Mouse (Mus musculus) retina, postnatal 1 day (tissue): ENCODE data around the gene Kalrn.

Experiments used
- DNase-seq: peaks from one replicate; pipeline ENCODE4 v3.0.0-alpha.2; 2012

Gene Kalrn

GRCm38 (mm10) chr16:34063313-34063712 lies 510.0 kb downstream of the Kalrn start:
- DNase-seq = no peak

GRCm38 (mm10) chr16:34061661-34062060 lies 511.7 kb downstream of the Kalrn start:
- no peak for DNase-seq

- DNase-seq = no peak
Observed at GRCm38 (mm10) chr16:34058611-34059010, 514.7 kb downstream of the Kalrn start.

- DNase-seq = no peak
Observed at GRCm38 (mm10) chr16:34057464-34057863, 515.9 kb downstream of the Kalrn start.

- DNase-seq = no peak
Observed at GRCm38 (mm10) chr16:34056418-34057111, 516.8 kb downstream of the Kalrn start.

DNA sequence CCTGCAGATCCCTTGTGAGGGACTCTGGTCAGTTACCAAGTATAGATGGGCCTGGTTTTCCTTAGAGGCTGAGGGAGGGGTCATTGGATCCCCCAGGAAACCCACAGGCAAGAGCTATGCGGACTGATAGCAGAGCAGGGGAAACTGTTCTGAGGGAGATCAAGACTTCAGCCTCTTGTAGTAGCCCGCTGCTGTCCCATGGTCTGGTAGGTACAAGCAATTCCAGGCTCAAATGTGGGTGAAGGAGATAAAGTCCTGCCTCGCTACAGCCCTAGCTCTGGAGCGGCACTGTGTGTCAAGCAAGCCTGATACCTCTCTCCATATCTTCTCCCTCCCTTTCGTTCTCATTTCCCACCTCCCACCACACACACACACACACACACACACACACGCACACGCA lies 523.2 kb downstream of the Kalrn start:
- DNase-seq = no peak

DNA sequence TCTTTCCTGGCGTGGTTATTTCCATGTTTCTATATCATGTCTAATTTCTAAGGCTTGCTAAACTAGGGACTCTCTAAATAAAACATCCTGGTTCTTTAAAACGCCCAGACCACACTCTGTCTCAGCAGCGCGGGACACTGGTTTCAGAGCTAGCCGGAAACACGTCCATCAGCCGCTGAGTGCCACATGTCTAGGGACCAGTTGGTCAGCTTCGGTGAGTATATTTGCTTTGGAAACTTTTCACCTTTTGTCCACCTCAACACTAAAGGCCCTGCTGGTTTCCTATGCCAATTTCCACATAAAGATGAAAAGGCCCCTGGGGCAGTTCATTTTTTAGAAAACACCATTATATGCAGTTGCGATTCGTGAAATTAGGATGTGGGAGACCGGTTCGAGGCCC lies 524.0 kb downstream of the Kalrn start:
- DNase-seq = no peak

- DNase-seq = no peak
Observed at GRCm38 (mm10) chr16:34048232-34048631, 525.1 kb downstream of the Kalrn start.

GRCm38 (mm10) chr16:34047543-34047942 lies 525.8 kb downstream of the Kalrn start:
- DNase-seq = no peak

DNA sequence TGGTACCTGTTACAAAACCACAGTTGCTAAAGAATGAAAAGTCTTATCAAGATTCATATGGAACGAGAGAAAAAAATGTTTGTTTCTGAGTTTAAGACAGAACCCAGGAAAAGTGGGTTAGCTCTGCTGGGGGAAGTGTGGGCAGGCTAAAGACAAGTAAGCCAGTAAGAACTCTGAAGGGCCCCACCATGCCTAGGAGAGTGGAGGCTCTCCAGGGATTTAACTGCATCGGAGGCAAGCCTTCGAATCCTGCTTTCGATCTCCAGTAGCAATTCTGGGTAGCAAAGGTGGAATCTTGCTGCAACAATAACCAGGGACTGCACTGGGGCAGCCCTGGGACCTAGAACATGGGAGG lies 526.3 kb downstream of the Kalrn start:
- DNase-seq = no peak

DNA sequence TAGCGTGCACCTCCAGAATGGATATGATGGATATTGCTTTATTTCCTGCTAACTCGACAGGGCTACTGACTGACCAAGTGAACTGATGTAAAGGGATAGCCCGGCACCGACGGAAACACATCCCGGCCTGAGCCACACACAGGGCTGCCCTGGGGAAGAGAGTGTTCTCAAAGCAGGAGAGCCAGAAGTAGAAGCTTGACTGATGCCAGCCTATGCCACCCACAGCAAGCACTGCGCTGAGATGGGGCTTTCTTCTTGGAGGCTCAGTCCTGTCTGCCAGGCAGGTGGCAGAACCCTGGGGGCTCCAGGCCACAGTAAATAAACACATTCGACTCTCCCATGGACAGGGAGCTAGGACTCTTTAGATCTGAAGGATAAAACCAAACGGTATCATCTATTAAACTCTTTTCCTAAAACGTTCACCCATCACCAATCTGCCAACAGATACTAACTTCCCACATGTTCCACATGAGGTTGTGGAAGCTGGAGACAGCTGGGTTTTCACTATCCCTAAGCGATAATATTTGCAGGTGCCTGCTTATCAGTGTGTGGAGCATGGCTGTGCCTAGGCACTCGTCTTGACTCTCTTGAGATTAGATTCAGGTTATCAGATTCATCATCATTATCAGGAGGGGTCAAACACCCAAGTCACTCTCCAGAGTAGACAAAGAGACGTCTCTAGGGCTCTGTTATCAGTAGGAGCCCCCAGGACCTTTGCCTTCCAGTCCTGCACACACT lies 526.9 kb downstream of the Kalrn start:
- no peak for DNase-seq

DNA sequence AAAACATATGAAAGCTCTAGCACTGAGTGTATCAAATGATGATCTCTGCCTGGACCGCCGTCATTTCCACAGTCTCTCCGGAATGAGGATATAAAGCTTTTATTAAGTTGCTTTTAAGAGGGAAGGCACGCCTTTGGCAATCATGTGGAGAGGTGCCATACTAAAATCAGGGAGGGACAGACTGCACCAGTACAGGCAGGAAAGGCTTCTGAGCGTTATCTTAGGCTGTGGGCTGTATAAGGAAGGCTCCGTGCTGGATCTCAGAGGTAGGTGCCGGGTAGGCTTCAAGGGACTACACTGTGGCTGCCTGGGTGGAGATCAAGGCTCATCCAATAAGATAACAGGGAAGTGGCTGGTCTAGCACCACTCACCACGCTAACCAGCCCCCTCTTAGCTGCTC lies 528.8 kb downstream of the Kalrn start:
- no peak for DNase-seq

DNA sequence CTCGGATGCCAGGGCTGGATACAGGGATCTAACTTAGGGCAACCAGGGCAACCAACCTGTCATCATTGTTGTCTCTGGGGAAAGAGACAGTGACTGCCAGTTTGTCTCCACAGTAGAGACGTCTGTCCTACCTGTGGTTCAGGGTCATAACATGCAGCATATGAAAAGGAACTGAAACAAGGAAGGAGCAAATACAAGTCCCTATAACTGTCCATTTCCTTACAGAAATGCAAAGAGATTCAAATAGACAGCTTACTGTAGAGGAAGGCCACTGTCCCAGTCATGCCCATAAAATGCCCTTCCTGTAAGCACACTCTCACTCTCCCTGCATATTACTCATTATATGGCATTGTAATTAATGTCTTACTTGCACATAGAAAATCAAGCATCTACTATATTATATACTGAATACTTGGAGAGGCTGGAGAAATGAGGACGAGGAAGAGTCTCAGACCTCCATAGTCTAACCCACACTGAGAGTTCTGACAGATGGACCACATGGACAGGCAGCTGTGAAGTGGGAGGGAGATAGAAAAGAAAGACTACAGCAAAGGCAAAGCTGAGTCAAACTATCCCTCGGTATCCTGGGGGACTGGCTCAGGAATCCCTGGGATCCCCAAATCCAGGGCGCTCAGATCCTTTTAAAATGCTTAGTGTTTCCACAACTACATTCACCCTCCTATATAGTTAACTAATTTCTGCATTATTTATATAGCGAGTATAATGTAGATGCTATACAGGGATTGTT lies 530.1 kb downstream of the Kalrn start:
- no peak for DNase-seq

GRCm38 (mm10) chr16:34042586-34042985 lies 530.7 kb downstream of the Kalrn start:
- no peak for DNase-seq

DNA sequence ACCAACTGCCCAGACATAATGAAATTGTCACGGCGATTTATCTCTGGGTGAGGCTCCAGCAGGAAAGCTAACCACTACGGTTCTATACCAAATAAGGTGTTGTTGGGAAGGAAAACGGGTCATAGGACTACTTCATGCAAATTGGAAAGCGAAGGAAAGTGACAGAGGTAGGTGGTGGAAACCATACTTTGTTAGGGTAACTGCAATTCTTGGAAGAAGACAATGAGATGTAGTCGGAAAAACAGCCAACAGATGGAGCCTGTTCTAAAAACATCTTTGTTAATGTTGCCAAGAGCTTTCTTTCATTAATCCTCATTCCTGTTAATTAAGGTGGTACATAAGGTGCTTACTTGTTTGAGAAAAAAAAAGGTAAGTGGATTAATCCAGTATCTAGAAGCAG lies 533.1 kb downstream of the Kalrn start:
- DNase-seq = peak; percentile 16

GRCm38 (mm10) chr16:34039736-34040135 lies 533.6 kb downstream of the Kalrn start:
- DNase-seq = no peak

- DNase-seq = peak; percentile 18
Observed at GRCm38 (mm10) chr16:34036327-34037047, 536.8 kb downstream of the Kalrn start.

GRCm38 (mm10) chr16:34035780-34036179 lies 537.6 kb downstream of the Kalrn start:
- no peak for DNase-seq

DNA sequence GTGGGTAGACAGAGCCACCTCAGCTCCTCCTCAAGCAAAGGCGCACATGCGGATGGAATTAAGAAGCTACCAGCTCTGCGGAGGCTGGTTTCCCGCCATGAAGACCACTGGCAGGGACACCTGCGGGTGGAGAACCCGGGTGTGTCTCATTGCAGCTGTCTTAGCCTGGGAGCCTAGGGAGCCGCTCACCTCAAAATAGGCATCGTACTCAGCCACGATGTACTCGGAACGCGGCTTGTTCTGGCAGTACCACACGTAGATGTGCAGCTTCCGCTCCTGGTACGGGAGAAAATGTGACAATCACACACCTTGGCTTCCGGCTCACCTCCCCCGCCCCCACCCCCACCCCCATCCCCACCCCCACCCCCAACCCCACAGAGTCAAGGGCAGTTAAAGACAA lies 539.1 kb downstream of the Kalrn start:
- DNase-seq = no peak

GRCm38 (mm10) chr16:34032011-34032645 lies 541.2 kb downstream of the Kalrn start:
- no peak for DNase-seq

- DNase-seq = no peak
Observed at GRCm38 (mm10) chr16:34031565-34031964, 541.8 kb downstream of the Kalrn start.

DNA sequence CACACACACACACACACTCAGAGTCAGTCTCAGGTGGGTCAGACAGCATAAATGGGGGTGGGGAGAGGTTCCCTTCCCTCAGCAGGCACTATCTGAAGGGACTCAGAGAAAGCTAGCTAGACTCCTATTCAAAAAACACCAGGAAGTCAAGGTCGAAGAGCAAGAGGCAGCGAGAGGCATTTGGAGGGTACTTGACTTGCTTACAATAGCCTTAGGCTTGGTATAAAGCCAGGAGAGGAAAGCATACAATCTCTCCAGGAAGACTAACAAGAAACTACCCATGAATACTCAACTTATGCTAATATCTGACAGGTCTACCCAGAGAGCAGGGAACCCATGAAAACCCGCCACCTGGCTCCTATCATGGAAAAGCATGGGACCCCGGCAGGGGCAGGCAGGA lies 543.0 kb downstream of the Kalrn start:
- no peak for DNase-seq

DNA sequence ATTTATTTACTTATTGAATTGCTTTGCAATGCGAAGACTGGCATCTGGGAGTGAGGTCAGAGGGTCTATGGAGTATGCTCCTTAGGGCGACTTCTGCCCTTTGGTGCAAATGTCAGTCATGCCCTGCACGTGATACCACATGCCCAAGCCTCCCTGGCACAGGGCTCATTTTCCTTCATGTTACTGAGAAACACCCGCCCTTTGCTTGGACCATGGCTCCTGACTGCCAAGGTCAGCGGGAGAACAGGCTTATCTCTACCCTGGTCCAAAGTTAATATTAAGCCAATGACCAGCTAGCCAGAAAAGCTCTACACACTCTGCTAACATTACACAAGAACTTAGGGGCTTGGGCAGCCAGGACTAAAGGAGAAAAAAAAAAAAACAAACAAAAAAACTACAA lies 543.5 kb downstream of the Kalrn start:
- no peak for DNase-seq
